Mouse (Mus musculus): ENCODE data around the gene Trib3.

DNA sequence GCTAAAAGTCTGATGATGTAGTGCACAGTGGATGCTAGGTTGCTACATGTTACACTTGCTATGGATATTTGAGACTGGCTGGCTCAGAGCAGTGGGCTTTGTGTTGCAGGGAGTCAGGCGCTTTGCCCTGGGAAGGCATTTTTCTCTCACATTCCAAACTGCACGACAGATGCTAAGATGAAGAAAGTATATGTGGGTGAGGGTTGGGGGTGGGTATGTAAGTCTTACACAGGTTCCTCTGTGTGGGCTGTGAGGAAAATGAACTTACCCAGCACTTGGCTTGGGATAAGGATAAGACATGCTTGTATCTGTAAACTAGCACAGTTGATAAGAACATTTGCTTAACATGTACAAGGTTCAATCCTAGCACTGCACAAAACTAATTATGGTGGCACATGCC is 41.0 kb downstream of the Trib3 start:
- no peak for TF ChIP-seq CTCF (IDR thresholded peaks at IDR 0.05; ENCODE audit: borderline replicate concordance, control insufficient read depth, extremely low read depth, insufficient read depth, low read length, poor library complexity)
- no peak for TF ChIP-seq POLR2A (IDR thresholded peaks at IDR 0.05; ENCODE audit: control insufficient read depth, extremely low read depth, insufficient read depth, low read length, poor library complexity)
